Mouse (Mus musculus) retina, adult 2 months (tissue): Measurements from ENCODE around the gene Fam120a.

Source experiments
- DNase-seq: peaks from one replicate; pipeline ENCODE4 v3.0.0-alpha.2; 2012; ENCODE audit warnings: low read depth, low spot score

The Fam120a gene

DNA sequence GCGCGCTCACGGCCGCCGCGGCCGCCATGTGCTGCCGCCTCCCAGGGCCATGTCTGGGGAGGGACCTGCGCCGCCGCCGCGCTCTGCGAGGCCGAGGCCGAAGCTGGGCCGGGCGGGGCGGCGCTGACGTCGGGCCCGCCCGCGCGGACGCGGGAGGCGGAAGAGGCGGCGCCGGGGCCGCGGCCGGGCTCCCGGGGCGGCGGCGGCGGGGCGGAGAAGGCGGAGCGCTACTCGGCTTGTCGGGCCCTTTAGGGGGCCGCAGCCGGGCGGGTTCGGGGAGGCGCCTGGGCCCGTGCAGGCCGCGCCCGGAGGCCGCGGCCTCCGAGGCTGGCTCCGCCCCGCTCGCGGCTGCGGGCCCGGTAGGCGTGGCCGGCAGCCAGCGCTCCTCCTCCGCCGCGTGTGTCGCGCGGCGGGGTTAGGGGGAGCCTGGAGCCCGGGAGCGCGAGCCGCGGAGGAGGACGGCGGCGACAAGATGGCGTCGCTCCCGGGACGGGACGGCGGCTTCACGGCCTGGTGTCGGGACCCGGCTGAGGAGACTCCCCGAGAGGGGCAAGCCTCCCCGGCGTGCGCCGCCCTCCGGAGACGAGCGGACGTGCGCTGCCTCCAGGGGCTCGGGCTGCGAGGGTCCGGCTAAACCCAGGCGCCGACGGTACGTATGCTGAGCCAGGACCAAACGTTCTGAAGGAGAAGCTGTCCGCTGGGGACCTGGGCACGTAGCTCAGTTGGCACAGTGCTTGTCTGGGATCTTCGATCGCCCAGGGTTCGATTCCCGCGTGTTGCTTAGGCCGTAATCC is at the start of gene Fam120a:
Fam120a (minus strand) TSS at position 62 of the 794 bp plus-strand sequence.
- peak; percentile 72 for DNase-seq

DNA sequence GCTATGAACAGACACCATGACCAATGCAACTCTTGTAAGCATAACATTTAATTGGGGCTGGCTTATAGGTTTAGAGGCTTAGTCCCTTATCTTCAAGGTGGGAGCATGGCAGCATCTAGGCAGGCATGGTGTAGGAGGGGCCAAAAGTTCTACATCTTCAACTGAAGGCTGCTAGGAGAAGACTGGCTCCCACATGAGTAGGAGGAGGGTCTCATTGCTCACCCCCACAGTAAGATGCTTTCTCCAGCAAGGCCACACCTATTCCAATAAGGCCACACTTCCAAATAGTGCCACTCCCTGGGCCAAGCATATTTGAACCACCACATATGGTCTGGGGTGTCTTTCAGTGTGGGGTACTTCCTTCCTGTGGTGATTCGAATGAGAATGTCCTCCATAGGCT is 49.6 kb upstream of the Fam120a start:
- DNase-seq, result no peak

GRCm38 (mm10) chr13:49016311-49016761 is 48.5 kb upstream of the Fam120a start:
- DNase-seq, result peak; percentile 46

GRCm38 (mm10) chr13:49015366-49016306 is 47.8 kb upstream of the Fam120a start:
- no peak for DNase-seq

- DNase-seq, result no peak
Observed at GRCm38 (mm10) chr13:49013206-49013794, 45.5 kb upstream of the Fam120a start.

- DNase-seq, result no peak
Observed at GRCm38 (mm10) chr13:49001691-49002090, 33.9 kb upstream of the Fam120a start.

DNA sequence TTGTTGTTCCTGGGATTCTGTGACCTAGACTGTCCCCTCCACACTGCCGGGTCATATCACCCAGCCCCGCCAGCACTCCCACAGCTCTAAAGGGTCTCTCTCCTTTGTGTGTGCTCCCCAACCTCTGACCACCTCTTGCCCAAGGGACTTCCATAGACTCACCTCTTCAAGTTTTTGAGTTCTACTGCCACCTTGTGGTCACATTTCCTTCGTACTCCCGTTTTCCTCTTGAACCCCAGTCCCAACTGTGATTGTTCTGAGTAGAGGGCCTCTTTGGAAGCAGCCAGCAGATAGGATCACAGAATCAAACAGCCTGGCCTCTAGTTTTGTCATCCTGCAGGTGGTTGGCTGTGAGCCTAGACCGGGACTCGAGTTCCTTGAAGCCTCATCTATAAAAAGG is 30.8 kb upstream of the Fam120a start:
- peak; percentile 68 for DNase-seq

DNA sequence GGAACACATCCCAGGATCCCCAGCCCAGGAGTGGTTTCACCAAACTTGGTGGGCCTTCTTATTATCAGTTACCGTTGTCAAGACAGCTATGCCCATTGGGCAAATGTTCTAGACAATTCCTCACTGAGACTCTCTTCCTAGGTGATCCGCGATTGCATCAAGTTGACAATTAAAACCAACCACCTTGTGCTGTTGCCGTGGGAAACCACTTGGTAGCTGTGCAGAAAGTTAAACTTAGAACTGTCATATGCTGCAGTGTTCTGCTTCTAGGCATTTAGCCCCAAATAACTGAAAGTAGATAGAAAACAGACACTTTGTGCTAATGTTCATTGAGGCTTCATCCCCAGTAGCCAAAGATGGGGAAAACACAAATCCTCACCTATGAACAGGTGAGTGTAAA is 28.9 kb upstream of the Fam120a start:
- no peak for DNase-seq

DNA sequence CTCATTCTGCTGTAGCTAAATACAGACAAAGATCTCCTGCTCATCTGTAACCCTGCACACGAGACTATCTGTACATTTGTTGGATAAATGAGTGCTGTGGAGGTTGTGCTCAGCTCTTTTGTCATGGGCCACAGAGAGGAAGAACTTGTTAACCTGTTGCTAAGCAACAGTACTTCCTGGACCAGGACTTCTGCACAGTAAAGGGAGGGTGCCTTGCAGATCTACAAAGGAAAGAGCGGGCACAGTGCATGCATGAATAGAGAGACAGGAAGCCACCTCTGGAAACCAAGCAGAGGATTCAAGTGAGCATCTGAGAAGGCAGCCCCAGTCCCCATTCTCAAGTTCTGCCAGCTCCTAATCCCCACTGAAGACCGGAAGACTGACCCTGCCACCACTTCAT is 27.1 kb upstream of the Fam120a start:
- DNase-seq, result no peak

DNA sequence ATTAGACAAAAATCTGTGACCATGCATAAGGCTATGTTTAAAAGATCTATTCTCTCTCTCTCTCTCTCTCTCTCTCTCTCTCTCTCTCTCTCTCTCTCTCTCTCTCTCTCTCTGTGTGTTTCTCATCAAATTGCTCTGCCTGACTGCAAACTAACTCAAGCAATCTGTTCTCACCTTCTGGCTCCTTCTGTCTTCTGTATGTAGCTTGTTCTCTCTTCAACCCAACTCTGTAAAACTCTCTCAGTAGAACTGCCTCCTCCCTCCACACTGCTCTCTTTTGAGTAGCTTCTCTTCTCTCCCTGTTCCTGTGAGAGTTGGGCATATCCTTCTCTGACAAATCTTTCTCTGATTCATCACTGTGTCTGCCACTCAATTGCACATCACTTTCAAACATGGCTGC is 25.1 kb upstream of the Fam120a start:
- DNase-seq, result no peak

GRCm38 (mm10) chr13:48990138-48990537 is 22.3 kb upstream of the Fam120a start:
- DNase-seq, result no peak

GRCm38 (mm10) chr13:48982482-48983098 is 14.8 kb upstream of the Fam120a start:
- DNase-seq, result no peak

- no peak for DNase-seq
Observed at GRCm38 (mm10) chr13:48979069-48979468, 11.3 kb upstream of the Fam120a start.

DNA sequence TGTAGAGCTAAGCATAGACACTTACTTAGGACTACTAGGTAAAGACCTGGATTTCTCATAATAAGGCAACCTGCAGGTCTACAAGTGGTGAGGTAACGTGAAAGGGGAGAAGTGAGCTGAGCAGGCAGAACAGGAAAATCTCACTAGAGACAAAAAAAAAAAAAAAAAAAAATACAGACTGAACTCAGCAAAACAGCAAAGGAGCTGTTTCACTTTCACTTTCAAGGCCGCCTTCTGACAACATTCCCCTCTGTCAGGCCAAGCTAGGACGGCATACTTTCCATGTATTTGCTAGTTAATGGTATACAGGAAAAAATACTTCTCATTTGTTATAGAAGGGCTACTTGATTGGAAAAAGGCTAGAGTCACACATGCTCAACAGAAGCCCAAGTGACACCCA is 10.0 kb upstream of the Fam120a start:
- DNase-seq, result no peak

- DNase-seq, result no peak
Observed at GRCm38 (mm10) chr13:48974699-48975098, 6.9 kb upstream of the Fam120a start.

GRCm38 (mm10) chr13:48974266-48974665 is 6.4 kb upstream of the Fam120a start:
- DNase-seq, result no peak

GRCm38 (mm10) chr13:48973231-48973630 is 5.4 kb upstream of the Fam120a start:
- DNase-seq, result no peak

DNA sequence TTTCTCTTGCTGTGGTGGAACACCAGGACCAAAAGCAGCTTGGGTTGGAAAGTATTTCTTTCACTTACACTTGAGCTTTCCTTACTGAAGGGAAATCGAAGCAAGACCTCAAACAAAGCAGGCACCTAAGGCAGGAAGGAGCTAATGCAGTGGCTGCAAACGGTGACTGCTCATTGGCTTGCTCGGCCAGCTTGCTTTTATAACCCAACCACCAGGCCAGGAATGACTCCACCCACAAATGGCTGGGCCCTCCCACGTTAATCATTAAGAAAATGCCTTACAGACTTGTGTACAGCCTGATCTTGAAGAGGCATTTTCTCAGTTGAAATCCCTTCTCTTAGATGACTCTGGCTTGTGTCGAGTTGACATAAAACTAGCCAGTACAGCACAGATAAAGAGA is 3.2 kb upstream of the Fam120a start:
- no peak for DNase-seq

DNA sequence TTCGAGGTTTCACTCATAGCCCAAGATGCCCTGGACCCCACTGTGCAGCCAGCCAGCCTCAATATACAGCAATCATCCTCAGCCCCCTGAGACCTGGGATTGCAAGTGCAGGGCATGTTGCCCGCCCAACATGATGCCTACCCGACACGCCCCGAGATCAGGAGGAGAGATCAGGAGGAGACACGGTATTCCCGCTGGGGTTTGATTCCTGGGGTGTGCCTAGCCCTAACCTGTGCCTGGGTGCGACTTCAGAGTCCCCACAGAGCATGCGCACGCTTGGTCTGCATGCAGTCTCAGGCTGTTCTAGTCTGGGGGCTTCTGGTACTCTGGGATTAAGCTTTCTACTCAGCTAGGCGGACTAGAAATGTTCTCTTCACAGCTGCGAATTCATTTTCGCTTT is 2.7 kb upstream of the Fam120a start:
- DNase-seq, result no peak

- DNase-seq, result no peak
Observed at GRCm38 (mm10) chr13:48968750-48969088, 902 bp upstream of the Fam120a start.

DNA sequence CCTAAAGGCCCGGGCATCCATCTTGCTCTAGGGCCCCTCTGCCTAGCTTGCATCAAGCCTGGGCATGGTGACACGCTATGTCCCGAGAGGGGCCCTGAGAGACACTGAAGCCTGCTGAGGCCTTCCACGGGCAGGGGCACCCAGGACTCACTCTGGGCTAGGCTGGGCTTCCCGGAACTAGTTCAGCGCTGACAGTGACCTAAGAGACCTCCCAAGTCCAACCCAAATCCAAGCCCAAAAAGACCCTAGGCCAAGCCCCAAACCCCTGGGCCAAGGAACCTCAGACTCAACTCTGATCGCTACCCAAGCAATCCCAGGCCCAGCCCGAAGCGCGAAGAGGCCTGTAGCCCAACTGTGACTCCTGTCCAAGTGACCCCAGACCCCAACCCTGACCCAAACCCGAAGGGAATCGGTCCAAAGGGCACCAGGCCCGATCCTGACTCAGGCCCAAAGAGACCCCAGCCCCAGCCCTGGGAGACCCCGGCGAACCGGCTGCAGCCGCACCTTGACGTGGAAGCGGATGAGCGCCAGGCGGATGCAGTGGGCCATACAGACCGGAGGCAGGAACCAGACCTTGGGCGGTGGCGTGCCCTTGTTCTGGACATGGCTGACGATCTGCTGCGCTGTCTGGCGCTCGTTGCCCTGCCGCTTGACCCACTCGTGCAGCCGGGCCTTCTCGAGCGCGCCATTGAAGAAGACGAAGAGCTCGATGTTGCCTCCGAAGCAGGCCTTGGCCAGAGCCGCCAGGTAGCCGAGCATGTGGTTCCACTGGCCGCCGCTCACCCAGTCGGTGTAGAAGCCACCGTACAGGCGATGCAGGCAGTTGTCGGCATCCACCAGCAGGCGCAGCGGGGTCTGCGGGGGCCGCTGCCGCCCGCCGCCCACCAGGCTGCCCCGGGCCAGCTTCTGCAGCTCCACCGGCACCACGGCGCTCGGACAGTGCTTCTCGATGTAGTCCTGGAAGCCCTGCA is 681 bp downstream of the Fam120a start:
- DNase-seq, result no peak
